Mouse (Mus musculus) right cerebral cortex, postnatal 4 days (tissue): Measurements from ENCODE around the gene Zfp541.

Source experiments
- DNase-seq: peaks from one replicate; pipeline ENCODE4 v3.0.0-alpha.2; 2022

Zfp541 gene

DNA sequence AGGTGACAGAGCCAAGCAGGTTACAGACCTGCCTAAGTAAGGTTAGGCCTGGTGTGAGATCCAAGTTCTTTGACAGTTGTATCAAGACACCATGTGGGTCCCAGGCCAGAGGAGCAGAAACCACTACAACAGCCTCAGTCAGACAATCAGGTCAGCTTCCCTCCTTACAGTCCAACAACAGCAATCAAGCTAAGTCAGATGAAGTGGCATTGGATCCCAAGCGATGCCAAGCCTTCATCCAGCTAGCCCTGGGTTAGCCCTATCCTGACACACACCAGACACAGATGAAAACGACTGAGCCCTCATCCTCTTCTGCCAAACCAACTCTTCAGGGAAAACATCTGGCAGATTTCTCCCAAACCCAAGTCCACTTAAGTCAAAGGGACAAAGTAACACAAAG lies 16.1 kb upstream of the Zfp541 start:
- no peak for DNase-seq

DNA sequence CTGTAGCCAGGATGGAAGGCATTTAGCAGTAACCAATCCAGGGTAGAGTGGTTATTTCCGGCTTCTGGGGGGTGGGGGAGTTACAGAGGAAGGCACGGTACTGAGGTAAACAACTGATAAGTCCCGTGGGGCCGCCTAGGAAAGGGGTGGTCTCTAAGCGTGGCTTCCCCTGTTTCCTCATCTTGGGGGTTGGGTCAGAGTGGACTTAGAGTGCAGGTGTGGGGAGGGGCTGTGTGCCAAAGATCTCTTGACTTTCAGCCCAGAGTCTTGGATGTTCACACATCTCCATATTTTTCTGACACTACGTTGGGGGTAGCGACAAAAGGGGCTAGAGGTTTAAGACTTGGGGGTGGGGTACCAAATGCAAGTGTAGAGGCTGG lies 15.5 kb upstream of the Zfp541 start:
- DNase-seq = peak; percentile 44

DNA sequence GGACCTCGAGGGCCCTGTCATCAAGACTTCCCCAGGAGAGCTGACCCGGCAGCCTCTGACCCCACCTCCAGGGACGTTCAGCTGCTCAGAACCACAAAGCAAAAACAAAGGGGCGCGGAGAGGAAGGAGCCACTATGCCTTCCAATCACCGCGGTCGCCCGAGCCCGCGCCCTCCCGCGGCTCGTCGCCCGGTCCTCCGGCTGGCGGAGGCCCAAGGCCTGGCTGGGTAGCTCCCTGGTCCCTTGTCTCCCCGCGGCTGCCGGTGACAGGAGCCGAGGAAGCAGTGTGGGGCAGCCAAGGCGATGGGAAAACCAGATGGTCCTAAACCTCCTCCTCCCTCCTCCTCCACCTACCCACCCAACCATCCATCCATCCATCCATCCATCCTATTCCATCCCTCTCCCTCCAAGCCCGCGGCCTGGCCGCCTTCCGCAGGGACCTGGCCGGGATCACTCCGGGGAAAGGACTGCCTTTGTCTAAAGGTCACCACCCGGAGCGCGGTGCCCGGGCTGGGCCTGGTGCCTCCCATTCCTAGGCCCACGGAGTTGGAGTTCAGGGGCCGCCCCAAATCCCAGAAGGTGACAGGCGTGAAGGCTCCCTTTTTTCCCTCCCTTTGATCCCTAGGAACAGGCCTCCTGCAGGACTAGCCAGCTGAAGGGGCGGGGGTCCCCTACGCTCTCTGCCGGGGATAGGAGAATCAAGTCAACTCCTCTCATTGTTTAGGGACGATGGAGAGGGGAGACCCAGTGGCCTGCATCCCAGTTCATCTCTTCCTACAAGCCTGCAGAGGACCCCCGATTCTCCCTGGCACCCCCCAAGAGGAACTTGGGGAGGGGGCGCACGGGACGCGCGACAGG lies 14.9 kb upstream of the Zfp541 start:
- DNase-seq = peak; percentile 74

DNA sequence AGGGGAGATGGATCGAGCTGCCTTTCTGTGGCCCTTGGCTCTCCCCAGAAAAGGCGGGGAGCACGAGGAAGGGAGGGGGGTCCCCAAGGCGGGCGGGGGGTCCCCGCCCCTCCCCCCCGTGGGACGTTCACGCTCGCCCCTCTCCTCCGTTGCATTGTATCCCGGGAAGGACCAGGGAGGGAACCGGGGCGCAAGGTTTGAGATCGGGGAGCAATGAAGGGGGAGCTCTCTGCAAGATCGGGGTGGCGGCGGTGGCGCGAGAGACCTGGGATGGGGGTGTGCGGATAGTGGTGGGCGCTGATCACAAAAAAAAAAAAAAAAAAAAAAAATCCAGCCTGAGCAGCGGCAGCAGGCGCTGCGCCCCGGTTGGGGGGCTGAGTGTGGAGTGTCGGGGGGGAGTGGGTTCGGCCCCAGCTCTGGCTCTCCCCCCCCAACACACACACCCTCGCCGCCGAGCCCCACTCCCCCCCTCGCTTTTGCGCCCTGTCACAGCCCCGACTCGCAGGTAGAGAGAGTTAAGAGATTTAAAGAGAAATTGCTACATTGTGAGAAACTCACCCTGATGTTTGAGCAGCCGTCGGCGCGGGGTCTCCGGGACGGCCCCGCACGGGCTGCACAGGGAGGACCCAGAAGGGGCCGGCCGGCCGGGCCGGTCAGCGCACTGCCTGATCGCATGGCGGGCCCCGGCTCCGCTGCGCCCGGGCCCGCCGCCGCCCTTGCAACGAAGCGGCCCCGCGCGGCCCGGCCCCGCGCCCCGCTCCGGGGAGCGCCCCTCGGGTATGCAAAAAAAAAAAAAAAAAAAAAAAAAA lies 14.1 kb upstream of the Zfp541 start, which contains the start of gene Bicra:
Gene Bicra, minus strand, starts transcription at position 584 of the 809 bp plus-strand sequence.
- DNase-seq = peak; percentile 84

- DNase-seq = peak; percentile 92
These were observed 13.4 kb upstream of the Zfp541 start for GRCm38 (mm10) chr7:16048164-16048564.

GRCm38 (mm10) chr7:16048675-16049575 lies 12.7 kb upstream of the Zfp541 start:
- peak; percentile 40 for DNase-seq

- DNase-seq = no peak
These were observed 12.1 kb upstream of the Zfp541 start for GRCm38 (mm10) chr7:16049576-16049915.

DNA sequence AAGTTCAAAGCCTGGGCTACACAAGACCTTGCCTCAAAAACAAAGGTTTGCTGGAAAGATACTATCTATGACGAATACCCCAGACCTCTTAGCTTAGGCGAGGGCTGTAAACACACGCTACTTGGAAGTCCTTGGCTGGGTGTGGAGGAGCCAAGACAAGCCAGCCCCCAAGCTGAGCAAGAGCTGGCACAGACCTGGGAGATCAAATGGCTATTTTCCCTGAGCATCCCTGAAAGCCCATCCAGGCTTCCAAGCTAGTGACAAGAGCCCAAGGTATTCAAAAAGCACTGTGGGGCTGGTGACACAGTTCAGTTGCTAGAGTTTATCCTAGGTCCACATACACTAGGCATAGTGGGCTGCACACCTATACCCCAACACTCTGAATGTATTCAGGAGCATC lies 11.0 kb upstream of the Zfp541 start:
- DNase-seq = no peak

DNA sequence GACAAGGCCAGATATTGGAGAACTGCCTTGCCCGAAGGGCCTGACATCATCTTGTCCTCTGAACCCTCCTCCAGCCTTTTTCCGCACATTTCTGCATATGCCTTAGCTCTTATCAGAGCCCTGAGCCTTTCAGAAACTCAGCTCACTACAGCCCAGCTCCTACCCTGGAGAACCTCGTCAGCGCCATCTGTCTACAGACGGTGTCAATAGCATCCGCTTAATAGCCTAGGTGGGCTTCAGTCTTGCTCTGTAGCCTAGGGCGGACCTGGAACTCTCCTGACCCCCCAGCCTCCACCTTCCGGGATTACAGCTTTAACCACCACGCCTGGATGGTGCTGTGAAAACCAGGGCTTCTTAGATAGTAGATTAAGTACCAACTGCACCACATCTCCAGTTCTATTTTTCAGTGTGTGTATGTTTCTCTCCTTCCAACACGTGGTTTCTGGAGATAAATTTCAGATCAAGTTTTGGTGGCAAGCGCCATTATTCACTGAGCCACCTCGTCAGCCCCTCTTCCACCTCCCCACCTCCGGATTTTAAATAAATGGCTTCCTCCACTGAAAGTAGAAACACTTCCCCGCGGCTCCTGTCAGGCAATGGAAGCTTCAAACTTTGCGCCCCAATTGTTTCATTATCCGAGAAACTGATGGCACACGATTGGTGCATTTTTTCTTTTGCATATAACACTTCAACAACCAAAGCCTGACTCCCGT lies 9.6 kb upstream of the Zfp541 start:
- DNase-seq = peak; percentile 68

GRCm38 (mm10) chr7:16052684-16053083 lies 8.9 kb upstream of the Zfp541 start:
- peak; percentile 91 for DNase-seq

GRCm38 (mm10) chr7:16053105-16053504 lies 8.5 kb upstream of the Zfp541 start:
- DNase-seq = no peak

DNA sequence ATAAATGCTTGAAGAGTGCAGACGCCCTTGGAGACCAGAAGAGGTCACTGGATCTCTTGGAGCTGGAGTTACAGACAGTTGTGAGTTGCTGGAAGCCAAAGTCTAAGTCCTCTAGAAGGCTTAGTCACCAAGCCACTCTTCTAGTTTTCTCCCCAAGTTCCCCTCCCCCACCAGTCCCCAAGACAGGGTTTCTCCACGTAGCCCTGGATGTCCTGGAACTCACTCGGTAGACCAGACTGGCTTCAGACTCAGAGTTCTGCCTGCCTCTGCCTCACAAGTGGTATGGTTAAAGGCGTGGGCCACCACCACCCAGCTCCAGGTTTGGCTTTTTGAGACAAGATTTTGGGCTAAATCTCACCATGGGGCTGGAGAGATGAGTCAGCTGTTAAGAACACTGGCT lies 6.6 kb upstream of the Zfp541 start:
- DNase-seq = no peak

GRCm38 (mm10) chr7:16055665-16056064 lies 5.9 kb upstream of the Zfp541 start:
- DNase-seq = no peak

DNA sequence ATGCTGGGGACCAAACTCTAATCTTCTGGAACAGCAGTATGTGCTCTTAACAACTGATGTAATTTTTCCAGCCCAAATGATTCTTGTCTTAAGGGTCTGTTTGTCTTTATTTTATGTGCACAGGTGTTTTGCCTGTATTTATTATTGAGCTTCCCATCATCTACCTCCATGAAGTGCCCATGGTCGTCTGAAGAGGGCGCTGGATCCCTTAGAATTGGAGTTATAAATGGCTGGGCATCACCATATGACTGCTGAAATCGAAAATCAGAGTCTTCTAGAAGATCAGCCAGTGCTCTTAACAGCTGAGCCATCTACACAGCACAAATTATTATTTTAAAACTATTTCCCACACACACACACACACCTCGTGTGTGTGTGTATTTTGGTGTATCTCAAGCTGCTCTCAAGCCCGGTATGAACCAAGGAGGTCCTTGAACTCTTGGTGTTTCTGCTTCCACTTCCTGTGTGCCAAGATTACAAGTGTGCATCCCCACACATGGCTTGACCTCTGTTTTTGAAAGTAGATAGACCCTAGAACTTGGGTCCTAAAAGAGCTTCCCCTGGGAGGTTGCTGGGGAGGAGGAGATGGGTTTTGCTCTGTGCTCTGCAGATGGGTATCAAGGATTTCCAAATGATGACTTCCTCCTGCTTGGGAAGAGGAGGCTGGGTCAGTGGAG lies 5.0 kb upstream of the Zfp541 start:
- peak; percentile 43 for DNase-seq

- DNase-seq = no peak
These were observed 4.5 kb upstream of the Zfp541 start for GRCm38 (mm10) chr7:16057136-16057534.

GRCm38 (mm10) chr7:16062099-16062420 lies 446 bp downstream of the Zfp541 start:
- DNase-seq = no peak

GRCm38 (mm10) chr7:16063490-16063889 lies 1.9 kb downstream of the Zfp541 start:
- DNase-seq = no peak

- no peak for DNase-seq
These were observed 9.2 kb downstream of the Zfp541 start for GRCm38 (mm10) chr7:16070846-16071245.

DNA sequence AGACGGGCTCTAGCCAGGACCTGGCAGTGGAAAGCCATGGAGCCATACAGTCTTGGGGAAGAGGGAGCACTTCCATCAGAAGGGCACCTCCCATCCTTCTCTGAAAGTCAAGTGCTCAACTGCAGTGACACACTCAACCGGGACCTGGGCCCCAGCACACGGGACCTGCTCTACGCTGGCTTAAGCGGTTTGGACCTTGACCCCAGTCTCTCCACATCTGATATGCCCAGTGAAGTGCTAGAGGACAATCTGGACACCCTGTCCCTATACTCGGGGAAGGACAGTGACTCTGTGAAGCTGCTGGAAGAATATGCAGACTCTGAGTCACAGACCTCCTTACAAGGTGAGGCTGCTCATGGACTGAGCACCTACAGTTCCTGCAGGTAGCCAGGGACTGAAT lies 10.3 kb downstream of the Zfp541 start:
- DNase-seq = no peak

DNA sequence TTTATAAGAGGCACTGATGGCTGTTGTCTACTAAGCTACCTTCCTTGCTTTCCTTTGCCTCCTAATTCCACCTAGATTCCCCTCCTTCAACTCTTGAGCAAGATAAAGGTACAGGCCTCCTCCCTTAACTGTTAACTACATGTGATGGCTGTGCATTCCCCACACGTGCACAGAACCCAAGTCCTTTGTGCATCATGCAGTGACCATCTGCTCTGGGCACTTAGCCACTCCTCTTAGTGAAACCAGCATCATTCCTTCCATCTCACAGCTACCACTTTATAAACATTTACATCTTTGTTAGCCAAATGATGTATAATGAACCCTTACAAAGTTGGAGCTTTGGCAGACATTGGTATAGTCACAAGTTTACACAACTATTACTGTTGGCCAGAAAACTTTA lies 18.3 kb downstream of the Zfp541 start:
- no peak for DNase-seq

DNA sequence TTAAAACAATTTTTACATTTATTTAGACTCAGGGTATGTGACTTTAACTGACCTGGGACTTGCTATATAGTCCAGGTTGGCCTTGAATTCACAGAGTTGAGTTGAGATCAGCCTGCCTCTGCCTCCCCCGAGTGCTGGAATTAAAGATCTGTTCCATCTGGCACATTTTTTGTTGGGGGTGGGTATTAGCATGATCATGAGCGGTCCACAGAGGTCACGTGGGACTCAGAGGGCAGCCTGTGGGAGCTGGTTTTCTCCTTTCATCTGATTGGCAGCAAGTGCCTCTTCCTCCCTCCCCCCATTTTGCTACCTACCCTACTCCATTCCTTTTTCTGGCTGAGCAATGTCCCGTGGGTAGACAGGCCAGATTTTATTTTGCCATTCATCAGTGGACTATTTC lies 19.0 kb downstream of the Zfp541 start:
- DNase-seq = no peak

- no peak for DNase-seq
These were observed 21.7 kb downstream of the Zfp541 start for GRCm38 (mm10) chr7:16083361-16083760.
